Mouse (Mus musculus) neural tube, embryonic 12.5 days (tissue): ENCODE measurements at regions not wholly inside any gene's neighbourhood (a gene's known extent, or its start where the extent isn't known, plus 50 kb on each side); places are given as distances from the start of the nearest gene placed in this dataset.

Experiments
- ATAC-seq: fragments of 200-750 bp; cut with Nextera tagmentation; 2 replicates; pipeline ENCODE4 v1.8.0; 2017; ENCODE audit warnings: low read depth, mild to moderate bottlenecking, moderate TSS enrichment, moderate library complexity; ENCODE audit not compliant: low FRiP score
- H3K27ac ChIP-seq: fragments of 300-500 bp; sonication (generic); 2 replicates; pipeline ENCODE4 v1.5.1; 2016
- H3K27me3 ChIP-seq: fragments of 300-500 bp; sonication (generic); replicated peaks from 2 replicates; pipeline ENCODE4 v1.6.1; 2016; ENCODE audit warnings: mild to moderate bottlenecking
- H3K36me3 ChIP-seq: fragments of 300-500 bp; sonication (generic); 2 replicates; pipeline ENCODE4 v1.6.1; 2016; ENCODE audit warnings: mild to moderate bottlenecking
- H3K4me1 ChIP-seq: fragments of 300-500 bp; sonication (generic); 2 replicates; pipeline ENCODE4 v1.6.1; 2016
- H3K4me2 ChIP-seq: fragments of 300-500 bp; sonication (generic); replicated peaks from 2 replicates; pipeline ENCODE4 v1.6.1; 2016; ENCODE audit warnings: mild to moderate bottlenecking
- H3K4me3 ChIP-seq: fragments of 300-500 bp; sonication (generic); 2 replicates; pipeline ENCODE4 v1.5.1; 2016
- H3K9ac ChIP-seq: fragments of 300-500 bp; sonication (generic); 2 replicates; pipeline ENCODE4 v1.6.1; 2016; ENCODE audit warnings: mild to moderate bottlenecking
- H3K9me3 ChIP-seq: fragments of 300-500 bp; sonication (generic); 2 replicates; pipeline ENCODE4 v1.6.1; 2016; ENCODE audit warnings: mild to moderate bottlenecking
- WGBS: fragments of 180-500 bp; shearing (Covaris S2); methylation state at CpG from one replicate; pipeline ENCODE4 v1.1.7; 2016; 5-methylcytosine and 5-hydroxymethylcytosine counted together

GRCm38 (mm10) chr13:46222031-46222430 lies 51.5 kb upstream of the Stmnd1 start:
- 80% methylated on average over 7 of the region's 7 CpGs for WGBS
- no peak overlapping the region for H3K4me3 ChIP-seq
- no peak overlapping the region for H3K27ac ChIP-seq
- no peak overlapping the region for H3K9ac ChIP-seq
- H3K27me3 ChIP-seq = no peaks in the 10 kb centered on the region
- no peak for ATAC-seq
- H3K36me3 ChIP-seq = no peaks in the 10 kb centered on the region
- H3K4me1 ChIP-seq = no peaks in the 10 kb centered on the region
- H3K4me2 ChIP-seq = no peak overlapping the region
- no peaks in the 10 kb centered on the region for H3K9me3 ChIP-seq

- Histone ChIP-seq H3K9me3 (no peaks in the 10 kb centered on the region), H3K27ac (no peak overlapping the region), H3K9ac (no peak overlapping the region), H3K27me3 (no peaks in the 10 kb centered on the region), H3K4me2 (no peak overlapping the region), H3K4me3 (no peak overlapping the region), H3K4me1 (no peaks in the 10 kb centered on the region), H3K36me3 (no peaks in the 10 kb centered on the region)
- no peak for ATAC-seq
- 80% methylated on average over 20 of the region's 20 CpGs for WGBS
Measured at GRCm38 (mm10) chr13:46218101-46218701, 55.3 kb upstream of the Stmnd1 start.

DNA sequence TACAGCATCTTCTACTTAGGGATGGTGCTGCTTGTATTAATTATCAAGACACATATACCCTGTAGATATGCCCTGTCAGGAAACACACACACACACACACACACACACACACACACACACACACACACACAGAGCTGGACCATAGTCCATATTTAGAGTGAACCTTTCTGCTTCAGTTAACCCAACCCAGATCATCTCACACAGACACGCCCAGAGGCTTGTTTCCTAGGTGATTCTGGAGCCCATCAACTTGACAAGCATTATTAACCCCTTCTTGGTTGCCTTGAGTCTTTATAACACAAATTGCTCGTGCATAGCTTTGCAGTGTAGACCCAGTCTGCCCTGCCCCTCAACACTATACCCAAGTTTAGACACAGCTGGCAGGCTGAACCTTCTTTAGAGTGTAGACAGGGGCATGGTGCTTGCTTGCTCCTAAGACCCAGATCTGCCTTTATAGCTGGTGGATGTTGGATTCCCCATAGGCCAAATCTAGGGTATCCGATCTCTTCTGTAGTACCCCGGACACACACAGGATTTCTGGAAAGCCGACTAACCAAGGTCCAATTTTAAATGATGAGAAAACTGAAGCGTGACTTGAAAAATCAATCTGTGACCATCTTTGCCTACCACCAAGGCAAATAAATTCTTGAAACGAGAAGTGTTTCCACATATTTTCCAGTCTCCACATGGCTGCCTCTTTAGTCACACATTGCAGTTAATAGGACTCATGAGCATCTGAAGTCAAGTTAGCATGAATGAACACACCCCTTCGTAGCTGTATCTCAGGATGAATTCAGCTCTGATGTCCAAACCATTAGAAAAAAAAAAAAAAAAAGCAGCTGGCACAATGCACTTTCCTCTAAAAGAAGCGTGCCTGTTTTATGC lies 56.3 kb upstream of the Stmnd1 start:
- no peaks in the 10 kb centered on the region for H3K36me3 ChIP-seq
- H3K9me3 ChIP-seq = no peaks in the 10 kb centered on the region
- H3K9ac ChIP-seq = no peak overlapping the region
- H3K4me1 ChIP-seq = no peaks in the 10 kb centered on the region
- H3K4me3 ChIP-seq = no peak overlapping the region
- H3K27me3 ChIP-seq = no peaks in the 10 kb centered on the region
- WGBS = 73% methylated on average over 9 of the region's 9 CpGs
- H3K27ac ChIP-seq = no peak overlapping the region
- no peak for ATAC-seq
- H3K4me2 ChIP-seq = no peak overlapping the region

- Histone ChIP-seq H3K27ac (no peak overlapping the region), H3K27me3 (no peaks in the 10 kb centered on the region), H3K9ac (no peak overlapping the region), H3K9me3 (no peaks in the 10 kb centered on the region), H3K36me3 (no peaks in the 10 kb centered on the region), H3K4me1 (no peaks in the 10 kb centered on the region), H3K4me3 (no peak overlapping the region), H3K4me2 (no peak overlapping the region)
- 91% methylated on average over 3 of the region's 3 CpGs for WGBS
- ATAC-seq = no peak
Measured at GRCm38 (mm10) chr13:46203551-46203950, 70.0 kb upstream of the Stmnd1 start.

- H3K27ac ChIP-seq = no peak overlapping the region
- H3K4me2 ChIP-seq = no peak overlapping the region
- WGBS = 87% methylated on average over 6 of the region's 6 CpGs
- H3K4me3 ChIP-seq = no peak overlapping the region
- no peaks in the 10 kb centered on the region for H3K4me1 ChIP-seq
- no peaks in the 10 kb centered on the region for H3K27me3 ChIP-seq
- no peaks in the 10 kb centered on the region for H3K36me3 ChIP-seq
- H3K9ac ChIP-seq = no peak overlapping the region
- H3K9me3 ChIP-seq = no peaks in the 10 kb centered on the region
- ATAC-seq = no peak
Measured at GRCm38 (mm10) chr13:46202586-46202985, 70.9 kb upstream of the Stmnd1 start.

DNA sequence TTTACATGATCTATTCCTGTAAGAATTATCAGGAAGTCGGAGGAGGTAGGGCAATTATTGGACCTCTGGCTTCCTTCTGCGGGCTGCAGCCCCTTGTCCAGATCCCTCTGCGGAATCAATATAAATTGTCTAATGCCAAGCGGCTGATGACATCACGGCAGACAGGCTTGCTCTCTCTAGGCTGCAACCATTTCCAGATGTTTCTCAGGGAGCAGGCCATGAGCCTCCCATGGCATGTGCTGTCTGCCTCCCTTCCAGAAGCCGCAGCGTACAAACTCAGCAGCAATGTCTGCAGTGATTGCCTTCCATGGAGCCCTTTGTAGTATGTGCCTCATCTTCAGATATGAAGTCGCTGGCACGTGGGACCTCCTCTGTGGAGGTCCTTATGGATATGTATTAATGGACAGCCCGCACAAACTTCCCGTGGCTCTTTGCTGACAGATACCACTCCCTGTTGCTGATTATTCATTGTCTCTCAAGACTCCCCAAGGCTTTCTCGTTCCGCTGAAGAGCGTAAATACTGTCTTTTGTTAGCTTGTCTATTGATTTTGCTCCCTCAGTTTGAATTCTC lies 72.4 kb upstream of the Stmnd1 start:
- Histone ChIP-seq H3K4me1 (no peaks in the 10 kb centered on the region), H3K36me3 (no peaks in the 10 kb centered on the region), H3K27ac (no peak overlapping the region), H3K4me3 (no peak overlapping the region), H3K27me3 (no peaks in the 10 kb centered on the region), H3K9me3 (no peaks in the 10 kb centered on the region), H3K4me2 (no peak overlapping the region), H3K9ac (no peak overlapping the region)
- no peak for ATAC-seq
- WGBS = 67% methylated on average over 14 of the region's 14 CpGs

GRCm38 (mm10) chr13:46193131-46193530 lies 80.4 kb upstream of the Stmnd1 start:
- Histone ChIP-seq H3K27ac (no peak overlapping the region), H3K4me1 (0 out of 2 replicates have a peak, but pooled peaks cover 3% of the 10 kb centered on the region), H3K9ac (no peak overlapping the region), H3K9me3 (no peaks in the 10 kb centered on the region), H3K4me2 (no peak overlapping the region), H3K27me3 (no peaks in the 10 kb centered on the region; the same call in 1 of the 2 replicates), H3K4me3 (no peak overlapping the region), H3K36me3 (no peaks in the 10 kb centered on the region)
- ATAC-seq = no peak
- 91% methylated on average over 1 of the region's 1 CpGs for WGBS

GRCm38 (mm10) chr13:46189726-46190125 lies 83.8 kb upstream of the Stmnd1 start:
- Histone ChIP-seq H3K9ac (no peak overlapping the region), H3K4me1 (0 out of 2 replicates have a peak, but pooled peaks cover 3% of the 10 kb centered on the region), H3K27ac (no peak overlapping the region), H3K9me3 (no peaks in the 10 kb centered on the region), H3K27me3 (no peaks in the 10 kb centered on the region), H3K36me3 (no peaks in the 10 kb centered on the region), H3K4me3 (no peak overlapping the region), H3K4me2 (no peak overlapping the region)
- ATAC-seq = no peak
- WGBS = 77% methylated on average over 2 of the region's 2 CpGs

DNA sequence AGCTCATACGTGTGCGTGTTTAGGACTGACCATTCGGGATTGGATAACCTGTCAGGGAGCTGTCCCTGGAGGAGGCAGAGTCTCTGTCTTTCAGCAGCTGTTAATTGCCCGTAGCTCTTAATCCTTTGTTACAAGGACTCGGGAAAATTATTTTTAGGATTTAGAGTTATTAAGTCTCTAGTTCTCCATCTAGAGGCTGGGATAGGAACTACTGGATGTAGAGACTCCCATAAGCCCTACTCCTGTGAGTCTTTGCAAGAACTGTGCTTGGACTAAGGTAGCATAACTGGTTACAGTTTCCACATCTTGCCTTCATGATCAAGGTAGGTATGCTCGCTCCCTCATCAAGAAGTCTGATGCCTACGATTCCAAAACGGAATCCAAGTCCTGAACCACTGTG lies 90.7 kb upstream of the Stmnd1 start:
- no peaks in the 10 kb centered on the region for H3K36me3 ChIP-seq
- H3K4me2 ChIP-seq = no peak overlapping the region
- H3K4me1 ChIP-seq = peaks cover 13% of the 10 kb centered on the region; the same call in 1 of the 2 replicates
- no peaks in the 10 kb centered on the region for H3K9me3 ChIP-seq
- WGBS = 83% methylated on average over 8 of the region's 8 CpGs
- no peak for ATAC-seq
- H3K27me3 ChIP-seq = no peaks in the 10 kb centered on the region
- no peak overlapping the region for H3K27ac ChIP-seq
- H3K9ac ChIP-seq = no peak overlapping the region
- H3K4me3 ChIP-seq = no peak overlapping the region

DNA sequence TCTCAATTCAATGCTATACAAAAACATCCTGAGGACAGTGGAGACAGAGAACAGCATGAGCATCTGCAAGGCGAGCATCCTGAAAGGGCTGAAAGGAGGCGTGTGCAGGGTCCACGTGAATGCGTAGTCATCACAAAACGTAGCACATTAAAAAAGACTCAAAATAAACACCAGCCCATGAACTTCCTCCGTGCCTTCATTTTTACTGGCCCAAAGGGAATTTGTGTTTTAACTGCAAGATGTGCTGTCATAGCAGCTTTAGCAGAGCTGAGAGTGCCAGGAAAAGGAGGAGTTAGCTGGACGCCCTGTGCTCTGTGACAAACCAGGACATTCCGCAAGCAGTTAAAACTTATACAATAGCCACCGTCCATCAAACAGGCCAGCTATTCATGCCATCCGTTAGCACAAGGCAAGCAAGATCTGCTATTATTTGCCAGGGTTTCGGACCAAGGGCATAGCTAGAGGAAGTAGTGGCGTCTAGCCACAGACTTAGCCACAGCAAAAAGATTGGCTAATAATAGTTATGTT lies 92.9 kb upstream of the Stmnd1 start:
- H3K27me3 ChIP-seq = no peaks in the 10 kb centered on the region
- H3K27ac ChIP-seq = no peak overlapping the region
- H3K4me1 ChIP-seq = peaks cover 13% of the 10 kb centered on the region; the same call in 1 of the 2 replicates
- H3K4me2 ChIP-seq = peak overlapping the region; percentile 54
- no peaks in the 10 kb centered on the region for H3K36me3 ChIP-seq
- WGBS = 13% methylated on average over 12 of the region's 12 CpGs
- ATAC-seq = peak; percentile 50; the same call in 1 of the 2 replicates
- H3K9ac ChIP-seq = peak overlapping the region; percentile 33; the same call in 1 of the 2 replicates
- no peak overlapping the region for H3K4me3 ChIP-seq
- no peaks in the 10 kb centered on the region for H3K9me3 ChIP-seq

DNA sequence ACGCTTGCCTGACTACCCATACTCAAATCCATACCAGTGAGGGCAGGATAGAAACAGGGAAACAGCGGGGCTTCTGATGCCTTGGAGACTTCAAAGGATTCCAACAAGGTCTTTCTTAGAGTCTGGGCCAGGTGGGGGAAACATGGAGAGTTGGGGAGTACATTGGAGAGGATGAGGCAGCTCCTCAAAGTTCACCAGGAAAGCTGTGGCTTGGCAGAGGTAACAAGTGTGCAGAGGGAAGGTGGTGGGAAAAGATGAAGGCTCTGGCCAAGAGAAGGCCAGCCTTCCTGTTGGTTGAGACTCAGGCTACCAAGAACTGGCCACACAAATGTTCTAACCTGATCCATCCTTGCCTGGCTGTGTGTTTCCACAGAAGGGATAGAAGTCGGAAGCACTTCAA lies 93.6 kb upstream of the Stmnd1 start:
- no peak for ATAC-seq
- H3K4me2 ChIP-seq = no peak overlapping the region
- peaks cover 13% of the 10 kb centered on the region; the same call in 1 of the 2 replicates for H3K4me1 ChIP-seq
- no peak overlapping the region for H3K27ac ChIP-seq
- no peak overlapping the region for H3K9ac ChIP-seq
- H3K36me3 ChIP-seq = no peaks in the 10 kb centered on the region
- H3K27me3 ChIP-seq = no peaks in the 10 kb centered on the region
- H3K9me3 ChIP-seq = no peaks in the 10 kb centered on the region
- WGBS = 83% methylated on average over 3 of the region's 3 CpGs
- no peak overlapping the region for H3K4me3 ChIP-seq

- H3K4me3 ChIP-seq = no peak overlapping the region
- no peak overlapping the region for H3K4me2 ChIP-seq
- no peak overlapping the region for H3K9ac ChIP-seq
- H3K36me3 ChIP-seq = no peaks in the 10 kb centered on the region
- 27% methylated on average over 8 of the region's 8 CpGs for WGBS
- peaks cover 11% of the 10 kb centered on the region; the same call in 1 of the 2 replicates for H3K4me1 ChIP-seq
- ATAC-seq = peak; percentile 29
- H3K27me3 ChIP-seq = no peaks in the 10 kb centered on the region
- no peaks in the 10 kb centered on the region for H3K9me3 ChIP-seq
- no peak overlapping the region for H3K27ac ChIP-seq
Measured at GRCm38 (mm10) chr13:46173103-46173502, 100.4 kb upstream of the Stmnd1 start.
